Mouse (Mus musculus) lung, postnatal 14 days (tissue): ENCODE data around the gene Rpa2.
A peak's percentile ranks its signal among the peaks of the same experiment; 100 is the strongest.
"Not testable (repeated sequence)": the region's sequence is repeated elsewhere in the genome, so short reads cannot be mapped to it uniquely, and the experiment has no call there.

Experiments
- DNase-seq: peaks from one replicate; pipeline ENCODE4 v3.0.0; 2021

Rpa2 gene

GRCm38 (mm10) chr4:132763125-132763524 lies 5.0 kb upstream of the Rpa2 start:
- not testable (repeated sequence) for DNase-seq

DNA sequence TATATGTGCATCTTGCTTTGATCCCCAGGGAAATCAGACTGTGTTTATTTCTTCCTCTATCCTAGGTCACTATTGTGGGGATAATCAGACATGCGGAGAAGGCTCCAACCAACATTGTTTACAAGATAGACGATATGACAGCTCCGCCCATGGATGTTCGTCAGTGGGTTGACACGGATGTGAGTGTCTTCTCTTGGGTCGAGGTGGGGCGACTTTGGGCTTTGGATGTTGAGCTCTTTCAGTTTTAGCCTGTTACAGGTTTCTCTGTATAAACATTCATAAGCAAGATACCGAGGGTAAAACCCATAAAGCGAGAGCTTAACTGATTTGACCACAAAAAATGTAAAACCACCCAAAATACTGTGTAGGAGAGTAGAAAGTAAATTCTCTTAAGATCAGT lies 3.6 kb downstream of the Rpa2 start:
- no peak for DNase-seq

DNA sequence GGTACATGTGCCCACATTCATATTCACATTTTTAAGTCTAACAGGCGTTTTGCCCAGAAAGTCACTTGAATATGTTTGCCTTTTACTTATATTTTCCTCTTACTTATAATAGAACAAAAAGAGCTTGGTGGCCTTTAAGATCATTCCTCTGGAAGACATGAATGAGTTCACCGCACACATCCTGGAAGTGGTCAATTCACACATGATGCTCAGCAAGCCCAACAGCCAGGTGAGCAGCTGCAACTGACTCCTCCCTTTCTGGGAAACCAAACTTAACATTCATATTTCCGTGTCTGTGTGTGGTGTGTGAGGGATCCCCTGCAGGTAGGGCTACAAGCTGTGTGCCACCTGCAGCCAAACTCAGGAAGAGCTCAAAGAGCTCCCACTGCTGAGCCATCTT lies 6.8 kb downstream of the Rpa2 start:
- DNase-seq = no peak

DNA sequence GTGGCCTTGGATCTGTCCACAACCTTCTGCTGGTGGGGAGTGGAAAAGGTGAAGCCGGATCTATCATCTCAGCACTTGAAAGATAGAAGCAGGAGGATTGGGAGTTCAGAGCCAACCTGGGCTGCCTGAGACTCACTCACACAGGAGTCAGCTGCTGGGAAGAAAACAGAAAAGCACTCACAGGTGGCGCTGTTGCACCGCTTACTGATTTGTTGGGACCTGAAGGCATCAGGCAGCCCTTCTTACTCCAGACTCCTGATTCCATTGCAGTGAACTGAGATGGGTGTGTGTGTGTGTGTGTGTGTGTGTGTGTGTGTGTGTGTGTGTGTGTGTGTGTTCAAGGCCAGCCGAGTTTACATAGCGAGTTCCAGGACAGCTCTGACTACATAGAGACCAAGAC lies 8.6 kb downstream of the Rpa2 start:
- DNase-seq = peak; percentile 80

DNA sequence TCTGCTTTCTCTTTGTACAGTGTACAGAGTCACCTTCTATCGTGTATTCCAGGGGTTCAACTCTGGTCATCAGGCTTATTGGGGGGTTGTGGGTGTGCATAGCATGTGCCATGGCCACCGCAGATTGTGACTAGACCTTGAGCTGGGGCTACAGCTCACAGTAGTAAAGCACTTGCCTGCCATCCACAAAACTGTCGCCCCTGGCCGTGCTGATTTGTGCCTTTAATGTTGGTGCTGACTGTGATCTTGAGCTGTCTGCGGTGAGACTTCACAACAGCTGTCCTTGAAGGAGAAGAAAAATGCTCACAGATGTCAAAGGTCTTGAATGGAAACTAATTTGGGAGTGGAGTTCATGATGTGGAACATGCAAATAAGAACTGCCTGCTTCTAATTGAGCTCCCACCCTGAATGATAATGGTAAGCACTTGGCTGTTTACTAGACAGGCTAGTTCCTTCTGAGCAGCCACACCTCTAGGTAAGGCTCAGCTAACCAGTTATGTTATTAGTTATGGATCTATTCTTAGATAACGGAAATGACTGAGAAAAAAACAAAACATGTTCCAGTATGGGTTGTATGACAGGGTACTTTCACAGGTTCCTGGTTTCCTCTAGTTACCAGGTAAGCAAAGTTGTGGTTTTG lies 10.6 kb downstream of the Rpa2 start:
- DNase-seq = no peak

DNA sequence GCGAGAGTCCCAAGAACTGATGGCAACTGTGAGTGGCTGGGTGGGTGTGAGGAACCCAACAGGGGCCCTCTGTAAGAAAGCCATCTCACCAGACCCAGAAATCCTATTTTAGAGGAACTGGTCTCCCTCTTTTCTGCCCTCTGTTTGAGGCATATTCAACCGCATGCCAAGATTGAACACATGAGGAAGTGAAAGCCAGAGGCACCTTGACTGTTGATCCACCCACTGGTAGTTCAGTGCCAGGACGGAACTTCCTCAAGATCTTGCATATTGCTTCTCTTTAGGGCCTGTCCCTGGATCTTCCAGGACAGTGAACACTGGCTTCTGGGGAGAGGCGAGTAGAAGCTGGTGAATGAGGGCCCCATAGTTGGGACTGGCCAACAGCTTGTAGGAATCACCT lies 12.2 kb downstream of the Rpa2 start:
- DNase-seq = no peak

DNA sequence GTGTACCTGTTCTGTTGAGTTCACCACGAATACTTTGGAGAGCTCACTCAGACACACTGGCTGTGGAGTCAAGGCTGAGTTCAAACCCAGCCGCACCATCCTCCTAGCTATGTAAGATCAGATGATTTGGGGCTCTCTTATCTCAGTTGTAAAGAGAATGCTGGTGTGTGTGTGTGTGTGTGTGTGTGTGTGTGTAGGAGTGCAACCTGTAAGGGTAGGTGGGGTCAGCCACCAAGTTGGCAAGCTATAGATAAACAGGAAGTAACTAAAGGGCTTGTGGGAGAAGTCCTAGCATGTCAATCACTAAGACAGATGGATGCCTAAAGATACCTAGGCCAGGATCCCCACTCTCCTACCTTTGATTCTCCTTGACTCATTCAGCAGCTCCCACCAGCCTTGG lies 15.6 kb downstream of the Rpa2 start:
- DNase-seq = no peak

- no peak for DNase-seq
Observed at GRCm38 (mm10) chr4:132785228-132785627, 17.1 kb downstream of the Rpa2 start.

- DNase-seq = no peak
Observed at GRCm38 (mm10) chr4:132789731-132790130, 21.6 kb downstream of the Rpa2 start.

- DNase-seq = not testable (repeated sequence)
Observed at GRCm38 (mm10) chr4:132793322-132794004, 25.3 kb downstream of the Rpa2 start.

- no peak for DNase-seq
Observed at GRCm38 (mm10) chr4:132794028-132794427, 25.9 kb downstream of the Rpa2 start.

GRCm38 (mm10) chr4:132794760-132795159 lies 26.6 kb downstream of the Rpa2 start:
- no peak for DNase-seq

- DNase-seq = no peak
Observed at GRCm38 (mm10) chr4:132795171-132795570, 27.0 kb downstream of the Rpa2 start.

- DNase-seq = peak; percentile 82
Observed at GRCm38 (mm10) chr4:132796196-132796886, 28.2 kb downstream of the Rpa2 start, which contains the start of gene Themis2. Gene Themis2 (minus strand): TSS chr4:132796387.

- no peak for DNase-seq
Observed at GRCm38 (mm10) chr4:132797461-132797860, 29.3 kb downstream of the Rpa2 start.

GRCm38 (mm10) chr4:132798028-132798427 lies 29.9 kb downstream of the Rpa2 start:
- DNase-seq = no peak

DNA sequence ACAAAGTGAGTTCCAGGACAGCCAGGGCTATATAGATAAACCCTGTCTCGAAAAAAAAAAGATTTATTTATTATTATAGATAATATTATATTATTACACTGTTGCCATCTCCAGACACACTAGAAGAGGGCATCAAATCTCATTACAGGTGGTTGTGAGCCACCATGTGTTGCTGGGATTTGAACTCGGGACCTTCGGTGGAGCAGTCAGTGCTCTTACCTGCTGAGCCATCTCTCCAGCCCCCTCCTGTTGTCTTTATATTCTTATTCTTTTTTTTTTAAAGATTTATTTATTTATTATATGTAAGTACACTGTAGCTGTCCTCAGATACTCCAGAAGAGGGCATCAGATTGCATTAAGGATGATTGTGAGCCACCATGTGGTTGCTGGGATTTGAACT lies 30.5 kb downstream of the Rpa2 start:
- not testable (repeated sequence) for DNase-seq

- DNase-seq = no peak
Observed at GRCm38 (mm10) chr4:132799845-132800244, 31.7 kb downstream of the Rpa2 start.

DNA sequence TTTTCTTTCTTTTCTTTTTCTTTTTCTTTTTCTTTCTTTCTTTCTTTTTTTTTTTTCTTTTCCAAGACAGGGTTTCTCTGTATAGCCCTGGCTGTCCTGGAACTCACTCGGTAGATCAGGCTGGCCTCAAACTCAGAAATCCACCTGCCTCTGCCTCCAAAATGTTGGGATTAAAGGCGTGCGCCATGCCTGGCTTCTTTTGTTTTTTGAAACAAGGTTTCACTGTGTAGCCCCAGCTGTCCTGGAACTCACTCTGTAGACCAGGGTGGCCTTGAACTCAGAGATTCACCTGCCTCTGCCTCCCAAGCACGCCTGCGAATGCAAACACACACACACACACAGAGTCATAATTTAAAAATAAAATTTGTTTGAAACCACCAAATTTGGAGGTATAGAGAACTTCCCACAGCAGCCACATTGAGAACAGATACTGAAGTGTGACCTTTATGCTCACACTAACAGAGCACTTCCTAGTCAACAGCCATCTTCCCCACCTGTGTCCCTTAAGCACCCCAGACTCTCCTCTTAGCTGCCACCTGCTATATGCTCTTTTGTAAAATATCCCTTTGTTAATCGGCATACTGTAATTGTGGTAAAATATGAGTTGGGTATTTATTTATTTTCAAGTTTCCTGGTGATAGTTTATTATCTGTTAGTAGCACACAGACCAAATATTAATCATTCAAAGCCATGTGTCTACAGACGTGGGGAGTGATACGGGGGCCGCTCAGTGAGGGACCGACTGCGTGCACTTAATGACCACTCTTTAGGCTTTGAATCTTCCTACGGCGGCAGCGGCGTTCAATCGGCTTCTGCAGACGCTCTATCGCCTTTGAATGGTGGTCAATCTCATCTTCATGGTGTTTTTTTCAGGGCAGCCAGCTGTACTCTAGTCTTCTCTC lies 33.3 kb downstream of the Rpa2 start:
- no peak for DNase-seq

DNA sequence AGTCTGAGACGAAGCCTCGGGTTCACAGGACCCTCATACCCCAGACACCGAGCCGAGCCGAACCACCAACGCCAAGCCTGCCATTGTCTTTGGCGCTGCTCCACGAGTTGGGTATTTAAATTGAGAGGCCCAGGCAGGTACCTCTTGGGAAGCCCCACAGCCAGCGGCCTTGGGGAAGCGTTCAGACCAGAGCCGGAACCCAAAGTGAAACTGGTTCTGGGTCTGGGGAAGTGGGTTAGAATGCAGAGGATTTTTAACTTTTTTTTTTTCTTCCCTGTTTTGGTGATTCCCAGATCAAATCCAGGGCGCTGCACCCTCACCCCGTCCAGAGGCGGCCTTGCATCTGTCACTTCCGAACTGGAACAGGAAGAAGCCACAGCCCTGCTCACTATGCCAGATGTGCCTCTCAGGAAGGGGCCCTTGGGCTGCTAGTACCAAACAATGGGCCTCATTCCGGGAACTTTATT lies 34.1 kb downstream of the Rpa2 start:
- peak; percentile 8 for DNase-seq

- no peak for DNase-seq
Observed at GRCm38 (mm10) chr4:132803212-132803611, 35.1 kb downstream of the Rpa2 start.

- DNase-seq = no peak
Observed at GRCm38 (mm10) chr4:132803876-132804275, 35.7 kb downstream of the Rpa2 start.

DNA sequence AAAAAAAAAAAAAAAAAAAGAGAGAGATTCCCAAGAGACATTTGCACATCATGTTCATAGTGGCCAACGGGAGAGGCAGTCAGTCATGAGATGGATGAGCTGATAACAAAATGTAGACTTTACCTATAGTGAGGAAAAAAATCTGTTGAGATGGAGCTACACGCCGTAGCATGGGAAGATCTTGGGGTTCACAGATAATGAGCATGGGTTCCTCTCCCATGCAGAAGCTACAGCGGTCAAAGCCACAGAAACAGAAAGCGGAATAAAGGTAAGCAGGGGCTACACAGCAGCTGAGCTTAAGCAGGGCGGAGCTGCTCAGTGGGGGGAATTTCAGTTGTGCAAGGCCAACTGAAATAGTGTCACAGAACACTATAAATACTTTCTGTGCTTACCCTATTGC lies 36.2 kb downstream of the Rpa2 start:
- no peak for DNase-seq
